Mouse (Mus musculus): ENCODE measurements around the gene Mapk9. TPM values are rescaled to one million over a fixed set of nuclear protein-coding genes. Genes with fewer than 3 reads are reported as not detected.

The Mapk9 gene
- total and polyA plus RNA-seq, 2 experiments from 2014 or later, result 70.4 to 128 TPM

- Histone ChIP-seq H3K27me3 (ENCODE audit: insufficient read depth, low read length) (peaks cover 9% of the 10 kb centered on the region; the same call in 1 of the 2 replicates), H3K4me3 (ENCODE audit: low read depth, low read length) (peak within 1 kb of the TSS; percentile 77), H3K9ac (replicated peaks; ENCODE audit: low read length, poor library complexity, severe bottlenecking) (peak within 1 kb of the TSS; percentile 93), H3K36me3 (ENCODE audit: insufficient read depth, low read length) (no peaks in the 10 kb centered on the region), H3K4me1 (ENCODE audit: insufficient read depth, low read length) (0 out of 2 replicates have a peak, but pooled peaks cover 4% of the 10 kb centered on the region), H3K9me3 (ENCODE audit: low read length) (no peaks in the 10 kb centered on the region), H3K4me2 (ENCODE audit: low read depth, low read length, poor library complexity, severe bottlenecking) (peak within 1 kb of the TSS; percentile 83), H3K27ac (ENCODE audit: low read depth, low read length) (peak within 1 kb of the TSS; percentile 55; the same call in 1 of the 2 replicates)
- peak; percentile 93 for ATAC-seq (ENCODE audit: low FRiP score)
- peak; percentile 74 for DNase-seq (ENCODE audit: low spot score)
- 3% methylated on average over 61 of the region's 99 CpGs for WGBS
- peak; percentile 71 for TF ChIP-seq CTCF (IDR thresholded peaks at IDR 0.05)
Observed at GRCm38 (mm10) chr11:49901659-49902458, 55.3 kb downstream of the Mapk9 start, which contains the start of gene Rasgef1c. Gene Rasgef1c (plus strand): TSS chr11:49901835.

- 0 out of 2 replicates have a peak, but pooled peaks cover 4% of the 10 kb centered on the region for H3K4me1 ChIP-seq (ENCODE audit: insufficient read depth, low read length)
- no peak overlapping the region for H3K4me3 ChIP-seq (ENCODE audit: low read depth, low read length)
- H3K27ac ChIP-seq (ENCODE audit: low read depth, low read length), result no peak overlapping the region
- H3K4me2 ChIP-seq (ENCODE audit: low read depth, low read length, poor library complexity, severe bottlenecking), result no peak overlapping the region
- no peaks in the 10 kb centered on the region for H3K9me3 ChIP-seq (ENCODE audit: low read length)
- WGBS, result 9% methylated on average over 7 of the region's 7 CpGs
- peak; percentile 82 for TF ChIP-seq CTCF (IDR thresholded peaks at IDR 0.05)
- peak; percentile 64 for DNase-seq (ENCODE audit: low spot score)
- H3K27me3 ChIP-seq (ENCODE audit: insufficient read depth, low read length), result peaks cover 9% of the 10 kb centered on the region; the same call in 1 of the 2 replicates
- ATAC-seq (ENCODE audit: low FRiP score), result no peak
- no peak overlapping the region for H3K9ac ChIP-seq (replicated peaks; ENCODE audit: low read length, poor library complexity, severe bottlenecking)
- no peaks in the 10 kb centered on the region for H3K36me3 ChIP-seq (ENCODE audit: insufficient read depth, low read length)
Observed at GRCm38 (mm10) chr11:49903333-49903732, 56.8 kb downstream of the Mapk9 start.

- no peak overlapping the region for H3K4me3 ChIP-seq (ENCODE audit: low read depth, low read length)
- no peak for ATAC-seq (ENCODE audit: low FRiP score)
- no peak for TF ChIP-seq CTCF (IDR thresholded peaks at IDR 0.05)
- no peaks in the 10 kb centered on the region for H3K9me3 ChIP-seq (ENCODE audit: low read length)
- H3K4me2 ChIP-seq (ENCODE audit: low read depth, low read length, poor library complexity, severe bottlenecking), result no peak overlapping the region
- 0 out of 2 replicates have a peak overlapping the region, but pooled peaks have one; percentile 19 for H3K9ac ChIP-seq (replicated peaks; ENCODE audit: low read length, poor library complexity, severe bottlenecking)
- peak; percentile 57 for DNase-seq (ENCODE audit: low spot score)
- 47% methylated on average over 15 of the region's 15 CpGs for WGBS
- H3K27me3 ChIP-seq (ENCODE audit: insufficient read depth, low read length), result no peaks in the 10 kb centered on the region
- no peak overlapping the region for H3K27ac ChIP-seq (ENCODE audit: low read depth, low read length)
- H3K36me3 ChIP-seq (ENCODE audit: insufficient read depth, low read length), result no peaks in the 10 kb centered on the region
- peaks cover 3% of the 10 kb centered on the region; the same call in 1 of the 2 replicates for H3K4me1 ChIP-seq (ENCODE audit: insufficient read depth, low read length)
Observed at GRCm38 (mm10) chr11:49918521-49919180, 72.1 kb downstream of the Mapk9 start.

- Histone ChIP-seq H3K9ac (replicated peaks; ENCODE audit: low read length, poor library complexity, severe bottlenecking) (no peak overlapping the region), H3K4me1 (ENCODE audit: insufficient read depth, low read length) (peaks cover 3% of the 10 kb centered on the region; the same call in 1 of the 2 replicates), H3K9me3 (ENCODE audit: low read length) (no peaks in the 10 kb centered on the region), H3K27me3 (ENCODE audit: insufficient read depth, low read length) (no peaks in the 10 kb centered on the region), H3K27ac (ENCODE audit: low read depth, low read length) (no peak overlapping the region), H3K36me3 (ENCODE audit: insufficient read depth, low read length) (no peaks in the 10 kb centered on the region), H3K4me3 (ENCODE audit: low read depth, low read length) (no peak overlapping the region), H3K4me2 (ENCODE audit: low read depth, low read length, poor library complexity, severe bottlenecking) (no peak overlapping the region)
- no peak for DNase-seq (ENCODE audit: low spot score)
- WGBS, result 89% methylated on average over 6 of the region's 6 CpGs
- no peak for TF ChIP-seq CTCF (IDR thresholded peaks at IDR 0.05)
- no peak for ATAC-seq (ENCODE audit: low FRiP score)
Observed at GRCm38 (mm10) chr11:49919304-49919703, 72.8 kb downstream of the Mapk9 start.

- no peak overlapping the region for H3K27ac ChIP-seq (ENCODE audit: low read depth, low read length)
- H3K4me2 ChIP-seq (ENCODE audit: low read depth, low read length, poor library complexity, severe bottlenecking), result no peak overlapping the region
- WGBS, result 89% methylated on average over 9 of the region's 9 CpGs
- no peaks in the 10 kb centered on the region for H3K4me1 ChIP-seq (ENCODE audit: insufficient read depth, low read length)
- H3K36me3 ChIP-seq (ENCODE audit: insufficient read depth, low read length), result no peaks in the 10 kb centered on the region
- DNase-seq (ENCODE audit: low spot score) (no peak), ATAC-seq (ENCODE audit: low FRiP score) (no peak)
- H3K27me3 ChIP-seq (ENCODE audit: insufficient read depth, low read length), result no peaks in the 10 kb centered on the region
- no peak for TF ChIP-seq CTCF (IDR thresholded peaks at IDR 0.05)
- no peaks in the 10 kb centered on the region for H3K9me3 ChIP-seq (ENCODE audit: low read length)
- no peak overlapping the region for H3K4me3 ChIP-seq (ENCODE audit: low read depth, low read length)
- no peak overlapping the region for H3K9ac ChIP-seq (replicated peaks; ENCODE audit: low read length, poor library complexity, severe bottlenecking)
Observed at GRCm38 (mm10) chr11:49923539-49923938, 77.0 kb downstream of the Mapk9 start.
